Mouse (Mus musculus) intestine, postnatal 0 days (tissue): ENCODE data around the gene Pitpnc1. TPM values are rescaled to one million over a fixed set of nuclear protein-coding genes. Genes with fewer than 3 reads are reported as not detected.

Source experiments
- ATAC-seq: fragments of 200-750 bp; cut with Nextera tagmentation; 2 replicates; pipeline ENCODE4 v1.8.0; 2017; ENCODE audit warnings: mild to moderate bottlenecking, moderate TSS enrichment, moderate library complexity
- H3K27ac ChIP-seq: fragments of 300-500 bp; sonication (generic); 2 replicates; pipeline ENCODE4 v1.5.1; 2014; ENCODE audit warnings: mild to moderate bottlenecking, low read depth, low read length, moderate library complexity
- H3K27me3 ChIP-seq: fragments of 300-500 bp; sonication (generic); replicated peaks from 2 replicates; pipeline ENCODE4 v1.6.1; 2014; ENCODE audit warnings: low read length, mixed read lengths; ENCODE audit not compliant: control insufficient read depth, insufficient read depth
- H3K36me3 ChIP-seq: fragments of 300-500 bp; sonication (generic); 2 replicates; pipeline ENCODE4 v1.6.1; 2014; ENCODE audit warnings: mild to moderate bottlenecking, moderate library complexity; ENCODE audit not compliant: control insufficient read depth, insufficient read depth
- H3K4me1 ChIP-seq: fragments of 300-500 bp; sonication (generic); replicated peaks from 2 replicates; pipeline ENCODE4 v1.6.1; 2014; ENCODE audit warnings: antibody characterized with exemption, low read length, mixed read lengths; ENCODE audit not compliant: control insufficient read depth, insufficient read depth
- H3K4me2 ChIP-seq: fragments of 300-500 bp; sonication (generic); replicated peaks from 2 replicates; pipeline ENCODE4 v1.6.1; 2014; ENCODE audit warnings: low read depth, mild to moderate bottlenecking, moderate library complexity
- H3K4me3 ChIP-seq: fragments of 300-500 bp; sonication (generic); 2 replicates; pipeline ENCODE4 v1.5.1; 2014; ENCODE audit warnings: low read depth, low read length
- H3K9ac ChIP-seq: fragments of 300-500 bp; sonication (generic); 2 replicates; pipeline ENCODE4 v1.6.1; 2014; ENCODE audit warnings: mild to moderate bottlenecking, low read depth, low read length
- H3K9me3 ChIP-seq: fragments of 300-500 bp; sonication (generic); 2 replicates; pipeline ENCODE4 v1.6.1; 2016; ENCODE audit warnings: mixed run types; ENCODE audit not compliant: control insufficient read depth
- CTCF ChIP-seq: sonication (generic); IDR thresholded peaks from 2 replicates; pipeline ENCODE4 v1.5.1; 2016; ENCODE audit warnings: low read depth, mild to moderate bottlenecking, control low read depth, antibody characterized with exemption, moderate library complexity
- WGBS: fragments of 180-500 bp; shearing (Covaris S2); extraction: QIAGEN DNeasy Blood & Tissue Kit; methylation state at CpG from one replicate; pipeline ENCODE4 v1.1.7; 2014; 5-methylcytosine and 5-hydroxymethylcytosine counted together
- polyA plus RNA-seq: library from polyadenylated mRNA; unstranded; fragments of >200 nt; fragmentation: Nextera tagmentation; extraction: Ambion mirVana; gene quantifications from 2 replicates; pipeline ENCODE4 v1.2.1, GENCODE M21; 2015

Gene Pitpnc1
- polyA plus RNA-seq, 1 experiment from 2014 or later: 4.4 TPM

DNA sequence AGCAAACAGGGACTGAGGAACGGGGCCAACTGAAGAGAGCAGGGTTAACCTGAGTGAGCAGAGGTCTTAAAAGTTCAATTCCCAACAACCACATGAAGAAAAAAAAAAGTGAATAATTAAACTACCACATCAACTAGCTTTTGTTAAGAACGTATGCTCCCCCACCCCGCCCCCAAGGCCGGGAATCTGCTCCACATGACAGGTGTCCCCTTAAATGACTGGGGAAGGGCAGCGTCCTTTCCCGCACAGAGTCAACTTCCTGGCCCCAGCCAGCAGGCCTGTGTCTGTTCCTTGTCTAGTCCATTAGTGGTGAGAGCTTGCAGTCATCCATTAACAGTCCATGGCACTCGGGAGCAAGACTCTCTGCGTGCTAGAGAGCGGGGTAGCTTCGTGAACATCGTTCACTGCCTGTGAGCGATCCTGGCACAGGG lies 7.2 kb downstream of the Pitpnc1 start:
- no peaks in the 10 kb centered on the region for H3K36me3 ChIP-seq
- no peaks in the 10 kb centered on the region for H3K9me3 ChIP-seq
- WGBS: 71% methylated on average over 12 of the region's 12 CpGs
- no peaks in the 10 kb centered on the region for H3K4me1 ChIP-seq
- H3K9ac ChIP-seq: no peak overlapping the region
- no peak overlapping the region for H3K4me2 ChIP-seq
- no peaks in the 10 kb centered on the region for H3K27me3 ChIP-seq
- no peak for TF ChIP-seq CTCF
- H3K4me3 ChIP-seq: no peak overlapping the region
- no peak for ATAC-seq
- no peak overlapping the region for H3K27ac ChIP-seq

GRCm38 (mm10) chr11:107462478-107462877 lies 8.0 kb downstream of the Pitpnc1 start:
- peak; percentile 46 for TF ChIP-seq CTCF
- WGBS: 100% methylated on average over 3 of the region's 3 CpGs
- H3K27me3 ChIP-seq: no peaks in the 10 kb centered on the region
- H3K27ac ChIP-seq: no peak overlapping the region
- H3K4me2 ChIP-seq: no peak overlapping the region
- no peak overlapping the region for H3K4me3 ChIP-seq
- no peak overlapping the region for H3K9ac ChIP-seq
- no peak for ATAC-seq
- no peaks in the 10 kb centered on the region for H3K4me1 ChIP-seq
- no peaks in the 10 kb centered on the region for H3K9me3 ChIP-seq
- no peaks in the 10 kb centered on the region for H3K36me3 ChIP-seq

DNA sequence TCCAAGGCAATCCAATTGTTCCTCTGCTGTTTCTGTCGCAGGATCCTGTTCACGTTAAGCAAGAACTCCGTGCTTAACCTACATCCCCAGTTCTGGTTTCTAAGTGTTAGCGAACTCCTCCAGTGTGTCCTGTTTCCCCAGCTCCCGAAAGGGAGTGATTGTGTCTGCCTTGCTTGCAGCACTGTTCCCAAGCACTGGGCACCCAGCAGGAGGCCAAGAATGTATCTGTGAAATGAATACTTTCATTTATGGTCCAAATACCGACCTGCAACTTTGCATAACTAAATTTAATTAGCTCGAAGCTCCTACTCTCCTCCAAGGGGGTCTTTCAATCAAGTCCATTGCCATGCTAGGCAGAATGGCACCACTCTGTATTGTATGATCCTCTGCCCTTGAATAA lies 10.7 kb downstream of the Pitpnc1 start:
- Histone ChIP-seq H3K4me1 (no peaks in the 10 kb centered on the region), H3K4me3 (no peak overlapping the region), H3K9me3 (no peaks in the 10 kb centered on the region), H3K36me3 (no peaks in the 10 kb centered on the region), H3K9ac (no peak overlapping the region), H3K27ac (no peak overlapping the region), H3K27me3 (no peaks in the 10 kb centered on the region), H3K4me2 (no peak overlapping the region)
- TF ChIP-seq CTCF: no peak
- 84% methylated on average over 7 of the region's 7 CpGs for WGBS
- ATAC-seq: no peak

DNA sequence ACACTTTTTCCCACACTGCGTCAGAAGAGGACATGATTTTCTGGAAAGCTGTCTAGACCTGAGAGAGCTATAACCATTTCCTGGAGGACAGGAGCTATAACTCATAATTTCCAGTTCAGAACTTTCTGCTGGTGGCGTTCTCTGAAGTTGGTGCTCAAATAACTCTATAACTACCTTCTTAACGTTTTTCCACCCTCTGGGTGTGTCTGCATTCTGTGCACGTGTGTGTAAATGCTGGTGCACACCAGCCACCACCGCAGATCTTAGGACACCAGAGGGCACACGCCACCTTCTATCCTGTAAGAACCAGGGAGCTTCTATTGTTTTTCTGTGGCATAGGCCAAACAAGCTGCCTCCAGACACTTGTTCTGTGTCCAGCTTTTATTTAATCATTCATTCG lies 11.5 kb downstream of the Pitpnc1 start:
- Histone ChIP-seq H3K4me1 (no peaks in the 10 kb centered on the region), H3K27me3 (no peaks in the 10 kb centered on the region), H3K4me2 (no peak overlapping the region), H3K9me3 (no peaks in the 10 kb centered on the region), H3K4me3 (no peak overlapping the region), H3K36me3 (no peaks in the 10 kb centered on the region), H3K27ac (no peak overlapping the region), H3K9ac (no peak overlapping the region)
- no peak for TF ChIP-seq CTCF
- 77% methylated on average over 7 of the region's 7 CpGs for WGBS
- no peak for ATAC-seq

GRCm38 (mm10) chr11:107458286-107458685 lies 12.2 kb downstream of the Pitpnc1 start:
- Histone ChIP-seq H3K36me3 (no peaks in the 10 kb centered on the region), H3K9me3 (no peaks in the 10 kb centered on the region), H3K9ac (no peak overlapping the region), H3K27ac (no peak overlapping the region), H3K4me1 (no peaks in the 10 kb centered on the region), H3K27me3 (no peaks in the 10 kb centered on the region), H3K4me3 (no peak overlapping the region), H3K4me2 (no peak overlapping the region)
- ATAC-seq: no peak
- 54% methylated on average over 12 of the region's 12 CpGs for WGBS
- TF ChIP-seq CTCF: no peak

GRCm38 (mm10) chr11:107457282-107457681 lies 13.2 kb downstream of the Pitpnc1 start:
- H3K9me3 ChIP-seq: no peaks in the 10 kb centered on the region
- H3K27me3 ChIP-seq: no peaks in the 10 kb centered on the region
- H3K27ac ChIP-seq: no peak overlapping the region
- H3K4me2 ChIP-seq: no peak overlapping the region
- H3K4me3 ChIP-seq: no peak overlapping the region
- no peaks in the 10 kb centered on the region for H3K36me3 ChIP-seq
- WGBS: 62% methylated on average over 3 of the region's 3 CpGs
- H3K4me1 ChIP-seq: no peaks in the 10 kb centered on the region
- no peak for TF ChIP-seq CTCF
- ATAC-seq: 0 out of 2 replicates have a peak, but pooled peaks have one; percentile 41
- no peak overlapping the region for H3K9ac ChIP-seq
